Mouse (Mus musculus) kidney, postnatal 25 days (tissue): ENCODE measurements at regions not wholly inside any gene's neighbourhood (a gene's known extent, or its start where the extent isn't known, plus 50 kb on each side); places are given as distances from the start of the nearest gene placed in this dataset.

ENCODE experiments used
- DNase-seq, 2 experiments: peaks; one replicate each; pipeline ENCODE4 v3.0.0; 2021; ENCODE audit warnings: mixed read lengths in 2 of 2

GRCm38 (mm10) chr4:71409867-71410266 is 347.9 kb downstream of the Gm11232 start:
- no peak for DNase-seq

GRCm38 (mm10) chr4:71390444-71390843 is 367.3 kb downstream of the Gm11232 start:
- no peak for DNase-seq

GRCm38 (mm10) chr4:71369276-71369675 is 388.5 kb downstream of the Gm11232 start:
- no peak for DNase-seq

GRCm38 (mm10) chr4:71363761-71364160 is 394.0 kb downstream of the Gm11232 start:
- no peak for DNase-seq

DNA sequence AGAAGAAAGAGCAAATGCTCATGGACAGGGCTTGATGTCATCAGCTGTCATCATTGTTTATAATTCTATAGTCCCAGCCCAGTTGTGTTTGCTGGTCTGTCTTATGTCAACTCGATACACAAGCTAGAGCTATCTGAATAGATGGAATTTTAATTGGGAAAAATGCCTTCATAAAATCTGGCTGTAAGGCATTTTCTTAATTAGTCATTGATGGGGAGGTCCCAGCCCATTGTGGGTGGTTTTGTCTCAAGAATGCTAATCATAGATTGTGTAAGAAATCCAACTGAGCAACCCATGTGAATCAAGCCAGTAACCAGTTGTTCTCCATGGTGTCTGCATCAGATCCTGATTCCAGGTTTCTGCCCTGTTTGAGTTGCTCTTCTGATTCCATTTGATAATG is 400.1 kb downstream of the Gm11232 start:
- no peak for DNase-seq

- DNase-seq: no peak
Measured at GRCm38 (mm10) chr4:71356714-71357113, 401.1 kb downstream of the Gm11232 start.

DNA sequence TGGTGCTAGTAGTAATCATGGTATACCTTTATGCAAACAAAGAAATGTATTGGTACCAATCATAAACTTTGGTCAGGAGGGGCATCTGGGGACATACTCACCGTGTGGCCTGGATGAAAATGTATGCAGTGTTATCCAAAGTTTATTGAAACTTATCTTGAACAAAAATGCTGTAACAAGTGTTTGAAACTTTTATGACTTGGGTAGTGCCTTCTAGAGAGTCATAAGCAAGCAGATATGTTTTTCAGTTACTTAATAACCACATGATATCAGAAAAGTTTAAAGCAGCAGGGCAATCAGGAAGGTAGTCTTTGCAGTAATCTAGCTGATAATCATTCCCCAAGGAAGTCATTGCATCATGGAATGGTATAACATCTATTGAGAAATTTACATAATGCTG is 401.5 kb downstream of the Gm11232 start:
- no peak for DNase-seq

DNA sequence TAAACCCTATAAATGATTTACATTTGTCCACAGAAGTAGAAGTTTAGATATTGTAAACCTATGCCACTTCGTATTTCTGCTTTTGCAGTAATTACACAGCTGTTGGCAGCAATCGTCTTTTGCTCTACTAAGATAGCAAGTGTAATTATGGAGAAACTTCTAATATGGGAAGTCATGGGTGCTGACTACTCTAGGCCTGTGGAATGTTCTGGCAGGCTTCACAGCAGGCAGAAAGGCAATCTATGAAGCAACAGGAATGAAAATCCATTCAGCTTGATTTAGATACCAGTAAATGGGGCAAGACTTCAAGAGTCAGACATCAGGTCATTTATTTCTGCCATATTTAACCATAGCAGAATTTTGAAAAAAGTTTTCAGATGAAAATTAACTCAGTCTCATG is 405.9 kb downstream of the Gm11232 start:
- DNase-seq: no peak

DNA sequence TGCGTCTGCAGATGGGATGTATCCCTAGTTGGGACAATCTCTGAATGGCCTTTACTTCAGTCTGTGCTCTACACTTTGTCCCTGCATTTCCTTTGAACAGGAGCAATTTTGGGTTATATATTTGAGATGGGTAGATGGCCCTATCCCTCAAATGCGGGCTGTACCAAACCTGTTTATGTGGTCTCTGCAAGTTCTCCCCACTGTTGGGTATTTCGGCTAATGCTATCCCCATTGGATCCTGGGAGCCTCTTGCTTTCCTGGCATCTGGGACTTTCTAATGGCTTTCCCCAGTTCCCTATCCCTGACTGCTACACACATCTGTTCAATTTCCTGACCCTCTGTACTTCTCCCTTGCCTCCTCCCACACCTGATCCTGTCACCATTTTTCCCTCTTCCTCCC is 414.7 kb downstream of the Gm11232 start:
- no peak for DNase-seq

DNA sequence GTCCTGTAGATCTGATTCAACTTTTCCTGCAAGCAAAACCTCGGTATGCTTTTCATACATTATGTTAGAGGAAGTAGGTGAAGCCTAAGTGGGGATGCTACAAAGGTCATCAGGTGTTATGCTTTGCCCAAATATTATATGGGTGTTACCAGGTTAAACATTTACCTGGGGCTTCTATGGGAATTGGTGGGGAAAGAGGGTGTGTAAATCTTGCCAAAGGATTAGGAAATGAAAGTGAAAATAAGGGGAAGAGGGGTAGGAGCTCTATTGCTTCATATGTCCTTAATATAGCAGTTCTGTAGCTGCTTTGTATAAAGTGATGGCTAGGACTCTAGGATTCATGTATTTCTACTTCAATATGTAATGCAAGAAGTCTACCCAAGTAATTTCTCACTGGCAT is 419.2 kb downstream of the Gm11232 start:
- no peak for DNase-seq

DNA sequence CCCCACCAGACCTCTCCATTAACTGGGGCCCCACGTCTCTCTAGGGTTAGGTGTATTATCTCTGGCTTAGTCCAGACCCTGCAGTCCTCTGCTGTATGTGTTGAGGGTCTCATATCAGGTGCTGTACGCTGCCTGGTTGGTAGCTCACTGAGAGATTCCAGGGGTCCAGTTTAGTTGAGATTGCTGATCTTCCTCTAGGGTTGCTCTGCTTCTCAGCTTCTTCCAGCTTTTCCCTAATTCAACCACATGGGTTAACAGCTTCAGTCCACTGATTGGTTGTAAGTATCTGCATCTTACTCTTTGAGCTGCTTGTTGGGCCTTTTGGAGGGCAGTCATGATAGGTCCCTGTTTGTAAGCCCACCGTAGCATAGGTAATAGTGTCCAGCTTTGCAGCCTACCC is 425.1 kb downstream of the Gm11232 start:
- DNase-seq: no peak

GRCm38 (mm10) chr4:71332018-71332417 is 425.7 kb downstream of the Gm11232 start:
- DNase-seq: peak in 1 of 2 experiments; percentile 58

GRCm38 (mm10) chr4:71316605-71317004 is 441.2 kb downstream of the Gm11232 start:
- no peak for DNase-seq

- no peak for DNase-seq
Measured at GRCm38 (mm10) chr4:71307176-71307612, 450.6 kb downstream of the Gm11232 start.

- no peak for DNase-seq
Measured at GRCm38 (mm10) chr4:71306690-71307089, 451.1 kb downstream of the Gm11232 start.

- peak in 1 of 2 experiments; percentile 5 for DNase-seq
Measured at GRCm38 (mm10) chr4:71295716-71296115, 462.0 kb downstream of the Gm11232 start.

GRCm38 (mm10) chr4:71291741-71292149 is 466.0 kb downstream of the Gm11232 start:
- DNase-seq: peak in 1 of 2 experiments; percentile 26

DNA sequence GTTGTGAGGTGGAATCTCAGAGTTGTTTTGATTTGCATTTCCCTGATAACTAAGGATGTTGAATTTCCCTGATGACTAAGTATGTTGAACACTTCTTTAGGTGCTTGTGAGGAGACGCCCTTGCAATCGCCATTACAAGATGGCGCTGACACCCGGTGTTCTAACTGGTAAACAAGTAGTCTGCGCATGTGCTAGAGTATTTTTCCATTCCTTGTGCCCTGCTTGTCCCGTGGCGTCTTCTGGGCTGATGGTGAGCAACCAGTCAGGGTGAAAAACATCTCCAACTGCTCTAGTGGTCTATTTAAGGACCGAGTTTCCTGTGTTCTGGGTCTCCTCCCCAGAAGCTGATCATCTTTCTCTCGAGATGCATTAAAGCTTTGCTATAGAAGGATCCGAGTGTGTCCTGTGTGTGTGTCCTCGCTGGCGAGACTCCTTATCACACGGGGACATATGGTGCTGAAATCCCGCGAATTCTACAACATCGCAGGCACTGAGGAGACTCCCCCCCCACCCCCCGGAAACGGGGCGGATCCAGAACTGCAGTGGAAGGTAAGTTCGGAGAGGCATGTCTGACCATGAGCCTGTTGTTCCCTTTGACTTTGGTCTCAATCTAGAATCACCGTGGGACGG is 466.5 kb downstream of the Gm11232 start:
- DNase-seq: peak; percentile 9 to 35

- DNase-seq: no peak
Measured at GRCm38 (mm10) chr4:71283147-71283546, 474.6 kb downstream of the Gm11232 start.

- no peak for DNase-seq
Measured at GRCm38 (mm10) chr4:71279710-71280109, 478.1 kb downstream of the Gm11232 start.

- DNase-seq: no peak
Measured at GRCm38 (mm10) chr4:71259897-71260296, 497.9 kb downstream of the Gm11232 start.

GRCm38 (mm10) chr4:71230497-71230872 is 527.3 kb downstream of the Gm11232 start:
- no peak for DNase-seq

DNA sequence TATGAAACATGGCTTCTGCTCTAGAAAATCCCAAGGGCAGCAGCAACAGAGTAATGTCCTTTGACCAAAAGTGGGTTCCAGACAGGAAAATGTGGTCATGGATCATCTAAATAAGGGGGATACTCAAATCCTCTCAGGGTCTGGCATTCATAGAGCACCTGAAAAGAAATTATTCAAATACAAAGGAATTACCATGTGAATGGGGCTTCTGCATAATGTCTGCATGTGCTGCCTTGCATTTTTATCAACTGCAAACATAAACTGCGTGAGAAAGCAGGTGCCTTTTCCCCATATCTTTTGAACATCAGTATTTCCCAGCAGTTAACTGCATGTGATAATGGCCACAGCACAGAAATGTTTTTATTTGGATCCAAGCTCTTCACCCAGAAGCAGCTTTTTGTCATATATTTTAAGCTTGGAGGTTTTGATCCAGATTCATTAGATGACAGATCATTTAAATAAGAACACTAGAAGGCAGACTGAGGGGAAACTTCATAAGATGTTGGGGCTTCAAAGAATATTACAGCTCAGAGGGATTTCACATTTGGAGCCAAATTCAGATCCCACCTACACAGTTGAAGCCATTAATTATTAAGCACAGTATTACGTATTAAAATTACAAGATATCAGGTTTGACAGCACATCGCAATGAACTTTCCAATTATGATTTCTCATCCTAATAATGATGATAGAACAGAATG is 527.8 kb downstream of the Gm11232 start:
- DNase-seq: no peak

DNA sequence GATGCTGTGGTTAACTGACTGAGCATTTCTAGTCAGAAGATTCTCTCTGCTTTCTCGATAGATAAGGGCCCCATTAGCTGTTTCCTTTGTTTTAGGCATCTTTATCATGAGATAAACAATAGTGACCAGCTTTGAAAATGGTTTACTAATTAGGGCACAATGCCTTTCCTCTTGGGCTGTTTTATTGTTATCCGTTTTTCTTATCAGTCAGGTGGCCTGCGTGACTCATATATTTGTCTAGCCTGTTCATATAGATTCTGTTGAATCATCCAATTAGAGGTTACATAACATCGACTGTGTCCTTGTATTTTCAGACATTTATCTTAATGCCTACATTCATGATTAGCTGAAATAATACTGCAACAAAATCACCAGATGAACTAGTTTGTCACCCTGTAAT is 531.1 kb downstream of the Gm11232 start:
- DNase-seq: no peak

GRCm38 (mm10) chr4:71218060-71218459 is 539.7 kb downstream of the Gm11232 start:
- DNase-seq: no peak
